Mouse (Mus musculus): Measurements from ENCODE around the gene Polr2l. TPM values are rescaled to one million over a fixed set of nuclear protein-coding genes. Genes with fewer than 3 reads are reported as not detected.
A peak's percentile ranks its signal among the peaks of the same experiment; 100 is the strongest.

Gene Polr2l
- polyA plus RNA-seq, 1 experiment from 2014 or later, result 72.9 TPM

DNA sequence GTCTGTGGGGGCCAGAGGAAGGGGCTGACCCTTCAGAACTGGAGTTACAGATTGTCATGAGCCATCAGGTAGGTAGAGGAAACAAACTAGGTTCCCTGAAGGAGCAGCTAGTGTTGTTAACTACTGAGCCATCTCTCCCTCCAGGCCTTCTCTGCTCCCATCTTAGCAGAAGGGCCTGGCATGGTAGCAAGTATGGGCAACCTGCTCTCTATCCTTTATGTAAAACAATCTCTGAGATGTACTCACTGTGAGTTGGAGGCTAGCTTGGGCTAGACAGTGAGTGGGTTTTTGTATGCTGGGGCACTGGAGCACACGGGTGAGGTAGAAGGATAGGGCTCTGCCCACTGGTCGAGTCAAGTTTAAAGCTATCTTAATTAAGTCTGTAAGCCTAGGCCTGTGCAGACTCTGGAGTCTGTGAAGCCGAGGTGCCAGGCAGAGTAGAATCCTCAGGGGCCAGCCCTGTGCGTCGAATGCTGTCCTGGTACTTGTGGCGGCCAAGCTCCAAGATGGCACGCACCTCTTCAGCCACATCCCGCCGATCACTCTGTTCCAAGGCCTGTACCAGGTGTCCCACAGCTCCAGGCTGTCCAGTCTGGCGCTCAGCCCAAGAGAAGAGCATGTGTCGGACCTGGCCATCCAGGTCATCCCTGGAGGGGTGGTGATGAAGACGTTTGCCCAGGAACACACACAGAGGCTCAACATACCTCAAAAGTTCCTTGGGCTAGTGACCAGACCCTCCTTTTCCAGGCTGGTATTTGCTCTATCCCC, 36.5 kb downstream of the Polr2l start:
- no peaks in the 10 kb centered on the region for H3K27me3 ChIP-seq (ENCODE audit: control insufficient read depth, insufficient read depth, low read length)
- WGBS (ENCODE audit: insufficient replicate concordance), result 89% methylated on average over 12 of the region's 12 CpGs
- no peak overlapping the region for H3K9ac ChIP-seq (ENCODE audit: low read depth, low read length)
- H3K4me3 ChIP-seq (ENCODE audit: low read depth, low read length), result no peak overlapping the region
- H3K27ac ChIP-seq (ENCODE audit: low read depth, low read length), result no peak overlapping the region
- H3K4me1 ChIP-seq (ENCODE audit: control insufficient read depth, insufficient read depth, low read length), result peaks cover 45% of the 10 kb centered on the region
- H3K36me3 ChIP-seq (ENCODE audit: control insufficient read depth, insufficient read depth, low read length), result peaks cover 6% of the 10 kb centered on the region; the same call in 1 of the 2 replicates
- no peaks in the 10 kb centered on the region for H3K9me3 ChIP-seq (replicated peaks; ENCODE audit: control insufficient read depth, low read length)
- no peak overlapping the region for H3K4me2 ChIP-seq
- ATAC-seq (replicated peaks; ENCODE audit: insufficient number of reproducible peaks, low FRiP score, low TSS enrichment), result no peak

DNA sequence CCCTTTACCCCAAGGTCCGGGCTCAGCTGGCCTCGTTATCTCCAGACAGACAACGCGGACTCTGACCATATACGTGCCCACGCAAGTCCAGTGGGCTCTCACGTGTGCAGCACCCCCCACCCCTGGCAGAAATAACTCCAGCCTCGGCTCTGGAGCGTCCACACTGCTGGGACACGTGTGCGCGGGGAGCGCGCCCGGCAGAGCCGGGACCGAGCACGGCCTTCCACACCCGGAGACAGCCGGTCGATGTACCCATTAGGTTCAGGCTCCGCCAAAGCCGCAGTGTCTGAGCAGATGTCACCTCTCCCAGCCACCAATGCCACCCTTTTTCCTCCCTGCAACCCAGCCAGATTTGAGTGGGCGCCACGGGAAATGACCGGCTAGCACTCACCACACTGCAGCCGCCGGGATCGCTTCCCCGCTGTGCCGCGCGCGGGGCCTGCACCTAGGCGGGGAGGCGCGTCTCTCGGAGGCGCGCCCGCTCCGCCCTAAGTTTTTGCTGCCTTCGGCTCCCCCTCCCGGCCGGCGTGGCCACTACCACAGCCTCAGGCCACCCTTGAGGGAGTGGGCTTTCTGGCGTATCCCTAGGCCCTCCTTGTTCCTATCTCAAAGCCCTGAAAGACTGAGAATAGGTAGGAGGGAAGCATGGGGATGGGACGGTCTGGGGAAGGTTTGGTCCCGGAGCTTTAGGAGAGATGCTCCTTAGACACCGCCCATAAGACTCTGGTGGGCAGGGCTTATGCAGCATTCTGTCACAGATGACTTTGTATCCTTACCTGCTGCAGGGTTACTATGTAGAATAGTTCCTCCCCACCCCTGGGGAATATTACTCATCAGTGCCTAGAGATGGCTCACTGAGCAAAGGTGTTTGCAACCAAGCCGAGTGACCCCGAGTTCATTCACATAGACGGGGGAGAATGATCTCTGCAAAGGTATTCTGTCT, 37.5 kb downstream of the Polr2l start, which contains the start of gene Slc25a22:
TSS of gene Slc25a22 (minus strand) at position 715 of the 943 bp plus-strand sequence.
- H3K27me3 ChIP-seq (ENCODE audit: control insufficient read depth, insufficient read depth, low read length), result no peaks in the 10 kb centered on the region
- peak within 1 kb of the TSS; percentile 76 for H3K9ac ChIP-seq (ENCODE audit: low read depth, low read length)
- H3K36me3 ChIP-seq (ENCODE audit: control insufficient read depth, insufficient read depth, low read length), result peaks cover 6% of the 10 kb centered on the region; the same call in 1 of the 2 replicates
- no peaks in the 10 kb centered on the region for H3K9me3 ChIP-seq (replicated peaks; ENCODE audit: control insufficient read depth, low read length)
- peak within 1 kb of the TSS; percentile 66 for H3K4me3 ChIP-seq (ENCODE audit: low read depth, low read length)
- WGBS (ENCODE audit: insufficient replicate concordance), result 6% methylated on average over 53 of the region's 53 CpGs
- peaks cover 36% of the 10 kb centered on the region for H3K4me1 ChIP-seq (ENCODE audit: control insufficient read depth, insufficient read depth, low read length)
- peak; percentile 74 for ATAC-seq (replicated peaks; ENCODE audit: insufficient number of reproducible peaks, low FRiP score, low TSS enrichment)
- peak within 1 kb of the TSS; percentile 24; the same call in 1 of the 2 replicates for H3K27ac ChIP-seq (ENCODE audit: low read depth, low read length)
- peak within 1 kb of the TSS; percentile 95 for H3K4me2 ChIP-seq

DNA sequence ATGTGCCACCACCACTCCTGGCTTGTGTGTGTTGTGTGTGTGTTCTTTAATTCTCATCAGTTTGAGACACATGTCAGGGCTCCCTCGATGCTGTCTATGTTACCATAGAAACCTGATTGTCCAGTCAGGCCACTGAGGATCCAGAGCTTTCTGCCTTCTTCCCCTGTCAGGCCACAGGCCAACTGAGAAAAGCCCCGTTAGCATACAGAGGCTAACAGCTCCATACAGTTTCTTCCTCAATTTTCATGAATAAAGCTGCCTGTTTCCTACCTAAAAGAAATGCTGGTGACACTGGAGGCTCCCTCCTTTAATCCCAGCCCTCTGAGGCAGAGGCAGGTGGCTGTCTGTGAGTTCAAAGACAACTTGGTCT, 38.4 kb downstream of the Polr2l start:
- no peaks in the 10 kb centered on the region for H3K9me3 ChIP-seq (replicated peaks; ENCODE audit: control insufficient read depth, low read length)
- H3K4me3 ChIP-seq (ENCODE audit: low read depth, low read length), result peak overlapping the region; percentile 66
- peak overlapping the region; percentile 76 for H3K9ac ChIP-seq (ENCODE audit: low read depth, low read length)
- H3K27ac ChIP-seq (ENCODE audit: low read depth, low read length), result no peak overlapping the region
- peak overlapping the region; percentile 95 for H3K4me2 ChIP-seq
- peaks cover 32% of the 10 kb centered on the region for H3K4me1 ChIP-seq (ENCODE audit: control insufficient read depth, insufficient read depth, low read length)
- H3K27me3 ChIP-seq (ENCODE audit: control insufficient read depth, insufficient read depth, low read length), result no peaks in the 10 kb centered on the region
- H3K36me3 ChIP-seq (ENCODE audit: control insufficient read depth, insufficient read depth, low read length), result peaks cover 10% of the 10 kb centered on the region; the same call in 1 of the 2 replicates
- no peak for ATAC-seq (replicated peaks; ENCODE audit: insufficient number of reproducible peaks, low FRiP score, low TSS enrichment)
- WGBS (ENCODE audit: insufficient replicate concordance), result 71% methylated on average over 2 of the region's 2 CpGs

DNA sequence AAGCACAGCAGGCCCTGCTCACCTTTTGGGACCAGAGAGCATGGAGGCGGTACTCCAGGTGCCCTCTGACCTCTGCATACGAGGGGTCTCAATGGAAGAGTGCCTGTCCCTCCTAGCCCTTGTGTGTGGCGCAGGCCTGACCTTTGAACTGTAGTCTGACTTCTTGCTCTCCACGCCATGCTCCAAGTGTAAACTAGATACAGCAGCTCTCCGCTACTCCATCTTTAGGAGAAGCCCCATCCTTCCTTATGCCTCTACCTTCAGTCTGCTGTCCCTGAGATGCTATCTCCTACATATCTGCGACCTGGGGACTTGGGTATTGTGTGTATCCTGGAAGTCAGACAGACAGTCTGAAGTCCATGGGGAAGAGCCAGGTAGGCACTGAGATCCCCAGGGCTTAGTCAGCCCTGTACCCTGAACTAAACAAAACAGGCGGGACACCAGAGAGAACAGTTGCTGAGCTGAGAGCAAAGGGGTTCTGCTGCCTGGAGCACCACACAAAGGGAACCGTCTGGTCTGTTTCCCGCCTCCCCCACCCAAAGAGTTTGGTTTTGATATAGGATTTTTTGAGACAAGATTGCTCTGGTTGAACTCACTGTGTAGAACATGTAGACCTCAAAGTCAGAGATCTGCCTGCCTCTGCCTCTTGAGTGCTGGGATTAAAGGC, 38.9 kb downstream of the Polr2l start:
- H3K4me3 ChIP-seq (ENCODE audit: low read depth, low read length), result no peak overlapping the region
- peak overlapping the region; percentile 80 for H3K4me2 ChIP-seq

DNA sequence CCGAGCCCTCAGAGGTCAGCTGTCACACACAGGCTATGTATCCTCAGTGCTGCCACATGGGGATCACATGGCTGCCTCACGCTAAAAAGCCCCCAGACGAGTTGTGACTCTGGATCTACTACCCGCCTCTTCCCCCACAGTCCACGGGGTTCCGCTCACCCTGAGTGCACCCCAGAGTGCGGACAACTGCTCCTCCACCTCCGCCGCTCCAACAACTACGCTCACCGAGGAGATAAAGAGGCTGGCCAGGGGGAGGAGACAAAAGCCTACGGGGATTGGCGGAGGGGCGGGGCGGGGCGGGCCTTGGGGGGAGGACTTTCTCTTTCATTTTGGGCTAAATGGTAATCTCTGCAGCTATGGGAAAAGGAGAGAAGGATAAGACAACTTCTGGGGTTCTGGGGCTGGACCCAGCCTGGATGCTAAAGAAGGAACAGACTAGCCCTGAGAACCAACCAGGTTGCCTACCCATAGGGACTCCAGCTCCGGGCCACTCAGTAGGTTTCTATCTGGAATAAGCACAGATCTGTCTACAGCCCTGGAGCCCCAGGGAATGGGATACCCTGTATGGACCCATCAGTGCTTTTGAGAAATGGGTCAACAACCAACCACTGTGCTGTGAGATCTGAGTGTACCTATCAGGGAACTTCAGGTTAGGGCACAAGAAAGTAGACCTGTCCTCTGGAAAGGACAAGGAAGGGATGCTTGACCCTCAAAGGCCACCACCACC, 39.6 kb downstream of the Polr2l start:
- peaks cover 12% of the 10 kb centered on the region; the same call in 1 of the 2 replicates for H3K36me3 ChIP-seq (ENCODE audit: control insufficient read depth, insufficient read depth, low read length)
- ATAC-seq (replicated peaks; ENCODE audit: insufficient number of reproducible peaks, low FRiP score, low TSS enrichment), result 0 out of 2 replicates have a peak, but pooled peaks have one; percentile 35

More for the DNA sequence above, 38.9 kb downstream of the Polr2l start:
- Histone ChIP-seq H3K9ac (ENCODE audit: low read depth, low read length) (no peak overlapping the region), H3K27ac (ENCODE audit: low read depth, low read length) (no peak overlapping the region), H3K27me3 (ENCODE audit: control insufficient read depth, insufficient read depth, low read length) (no peaks in the 10 kb centered on the region), H3K36me3 (ENCODE audit: control insufficient read depth, insufficient read depth, low read length) (peaks cover 10% of the 10 kb centered on the region; the same call in 1 of the 2 replicates), H3K4me1 (ENCODE audit: control insufficient read depth, insufficient read depth, low read length) (peaks cover 30% of the 10 kb centered on the region), H3K9me3 (replicated peaks; ENCODE audit: control insufficient read depth, low read length) (no peaks in the 10 kb centered on the region)
- no peak for ATAC-seq (replicated peaks; ENCODE audit: insufficient number of reproducible peaks, low FRiP score, low TSS enrichment)
- WGBS (ENCODE audit: insufficient replicate concordance), result 79% methylated on average over 9 of the region's 9 CpGs

DNA sequence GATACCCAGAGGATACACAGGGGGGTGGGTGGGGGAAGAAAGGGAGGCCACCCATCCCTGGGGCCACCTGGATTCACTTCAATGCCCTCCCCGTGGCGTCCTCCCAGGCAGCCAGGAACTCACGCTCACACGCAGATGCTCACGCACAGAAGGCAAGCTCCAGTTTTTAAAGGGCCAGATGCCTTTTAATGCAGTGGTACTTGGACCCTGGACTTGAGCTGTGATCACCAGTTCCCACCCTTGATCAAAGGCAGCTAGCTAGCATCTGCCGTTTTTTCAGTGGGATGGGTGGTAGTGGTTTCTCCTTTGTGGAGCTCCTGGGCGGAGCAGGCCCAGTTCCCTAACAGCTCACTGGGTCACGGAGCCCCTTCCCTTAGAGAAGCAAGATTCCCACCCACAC, 40.5 kb downstream of the Polr2l start:
- peak overlapping the region; percentile 46 for H3K4me3 ChIP-seq (ENCODE audit: low read depth, low read length)
- H3K9me3 ChIP-seq (replicated peaks; ENCODE audit: control insufficient read depth, low read length), result no peaks in the 10 kb centered on the region
- H3K4me2 ChIP-seq, result peak overlapping the region; percentile 80
- 0 out of 2 replicates have a peak overlapping the region, but pooled peaks have one; percentile 22 for H3K27ac ChIP-seq (ENCODE audit: low read depth, low read length)
- H3K9ac ChIP-seq (ENCODE audit: low read depth, low read length), result peak overlapping the region; percentile 65
- no peaks in the 10 kb centered on the region for H3K27me3 ChIP-seq (ENCODE audit: control insufficient read depth, insufficient read depth, low read length)
- H3K36me3 ChIP-seq (ENCODE audit: control insufficient read depth, insufficient read depth, low read length), result peaks cover 11% of the 10 kb centered on the region; the same call in 1 of the 2 replicates
- 14% methylated on average over 8 of the region's 8 CpGs for WGBS (ENCODE audit: insufficient replicate concordance)
- no peak for ATAC-seq (replicated peaks; ENCODE audit: insufficient number of reproducible peaks, low FRiP score, low TSS enrichment)
- H3K4me1 ChIP-seq (ENCODE audit: control insufficient read depth, insufficient read depth, low read length), result peaks cover 32% of the 10 kb centered on the region

More for the DNA sequence above, 39.6 kb downstream of the Polr2l start:
- peak overlapping the region; percentile 46 for H3K4me3 ChIP-seq (ENCODE audit: low read depth, low read length)
- 5% methylated on average over 17 of the region's 17 CpGs for WGBS (ENCODE audit: insufficient replicate concordance)
- H3K4me1 ChIP-seq (ENCODE audit: control insufficient read depth, insufficient read depth, low read length), result peaks cover 28% of the 10 kb centered on the region
- peak overlapping the region; percentile 80 for H3K4me2 ChIP-seq
- H3K9me3 ChIP-seq (replicated peaks; ENCODE audit: control insufficient read depth, low read length), result no peaks in the 10 kb centered on the region
- H3K9ac ChIP-seq (ENCODE audit: low read depth, low read length), result peak overlapping the region; percentile 65
- 0 out of 2 replicates have a peak overlapping the region, but pooled peaks have one; percentile 22 for H3K27ac ChIP-seq (ENCODE audit: low read depth, low read length)
- H3K27me3 ChIP-seq (ENCODE audit: control insufficient read depth, insufficient read depth, low read length), result no peaks in the 10 kb centered on the region

DNA sequence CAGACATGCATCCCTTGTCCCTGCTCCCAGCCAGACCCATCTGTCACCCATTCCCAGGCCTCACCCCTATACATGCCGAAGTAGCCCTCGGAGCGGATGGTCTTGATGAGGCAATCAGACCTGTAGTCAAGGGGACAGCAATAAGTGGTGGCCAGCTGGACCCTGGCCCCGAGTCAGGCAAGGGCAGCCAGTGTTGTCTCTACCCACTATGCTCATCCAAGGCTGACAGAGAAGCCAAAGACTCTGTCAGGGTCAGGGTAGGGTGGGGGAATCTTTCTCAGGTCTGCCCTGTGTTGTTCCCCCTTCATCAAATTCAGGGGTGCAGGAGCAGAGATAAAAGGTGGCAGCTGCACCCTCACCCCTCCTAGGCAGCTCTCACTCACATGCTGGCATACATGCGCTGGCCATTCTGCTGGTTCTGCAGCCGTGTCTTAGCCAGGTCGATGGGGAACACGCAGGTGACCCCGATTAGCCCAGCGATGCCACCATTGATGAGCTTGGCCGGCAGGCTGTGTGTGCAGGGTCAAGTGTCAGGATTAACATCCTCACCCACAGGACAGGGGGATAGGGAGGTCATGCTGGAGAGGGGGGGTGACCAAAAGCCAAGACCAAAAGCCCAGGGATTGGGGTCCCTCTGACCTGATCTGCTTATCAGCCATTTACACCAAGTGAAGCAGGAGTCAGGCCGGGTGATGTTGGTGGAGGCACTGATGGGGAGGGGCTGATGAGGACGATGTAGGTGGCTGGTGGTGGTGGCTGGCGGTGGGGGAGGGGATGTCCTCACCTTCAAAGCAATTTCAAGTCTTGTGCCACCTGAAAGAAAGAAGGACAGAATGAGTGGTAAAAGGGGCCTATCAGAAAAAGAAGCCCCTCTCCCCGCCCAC, 41.2 kb downstream of the Polr2l start:
- Histone ChIP-seq H3K36me3 (ENCODE audit: control insufficient read depth, insufficient read depth, low read length) (0 out of 2 replicates have a peak, but pooled peaks cover 8% of the 10 kb centered on the region), H3K9ac (ENCODE audit: low read depth, low read length) (peak overlapping the region; percentile 65), H3K4me2 (peak overlapping the region; percentile 80), H3K27me3 (ENCODE audit: control insufficient read depth, insufficient read depth, low read length) (no peaks in the 10 kb centered on the region), H3K4me3 (ENCODE audit: low read depth, low read length) (peak overlapping the region; percentile 46), H3K27ac (ENCODE audit: low read depth, low read length) (no peak overlapping the region), H3K4me1 (ENCODE audit: control insufficient read depth, insufficient read depth, low read length) (peaks cover 37% of the 10 kb centered on the region), H3K9me3 (replicated peaks; ENCODE audit: control insufficient read depth, low read length) (no peaks in the 10 kb centered on the region)
- WGBS (ENCODE audit: insufficient replicate concordance), result 78% methylated on average over 15 of the region's 15 CpGs
- no peak for ATAC-seq (replicated peaks; ENCODE audit: insufficient number of reproducible peaks, low FRiP score, low TSS enrichment)
